Mouse (Mus musculus) heart, adult 2 months (tissue): Measurements from ENCODE around the gene Gpr108.
A peak's percentile ranks its signal among the peaks of the same experiment; 100 is the strongest.

Experiments
- CTCF ChIP-seq: fragments of 200-600 bp; IDR thresholded peaks from 2 replicates; pipeline ENCODE4 v1.8.1; 2022; ENCODE audit warnings: antibody characterized with exemption, mild to moderate bottlenecking, moderate library complexity
- POLR2A ChIP-seq: fragments of 200-500 bp; IDR thresholded peaks from 2 replicates; pipeline ENCODE4 v1.6.1; 2011; ENCODE audit warnings: mild to moderate bottlenecking, low read depth, low read length, control low read depth; ENCODE audit not compliant: insufficient read depth

DNA sequence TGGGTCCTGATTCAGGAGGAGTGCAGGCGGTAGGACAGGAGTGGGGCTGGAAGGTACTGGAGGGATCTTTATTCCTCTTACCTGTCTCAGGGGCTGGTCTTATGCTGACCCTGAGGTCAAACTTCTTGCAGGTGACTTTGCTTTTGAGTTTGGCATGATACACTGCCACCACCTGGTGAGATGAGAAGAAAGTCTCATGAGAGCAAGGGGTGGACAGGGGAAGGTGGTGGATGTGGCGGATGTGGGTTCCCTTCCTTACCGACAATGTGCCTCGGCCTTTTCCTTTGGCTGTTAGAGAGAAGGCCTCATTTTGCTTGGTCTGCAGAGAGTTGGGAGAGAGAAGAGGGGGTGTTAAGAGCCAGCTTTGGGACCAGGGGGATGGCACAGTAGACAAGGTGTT lies 38.9 kb downstream of the Gpr108 start:
- TF ChIP-seq CTCF (0 out of 2 replicates have a peak, but pooled peaks have one; percentile 4), POLR2A (no peak)
